Mouse (Mus musculus) ES-E14 (cell line): ENCODE data around the gene Aire.

Experiments used
- CHD2 ChIP-seq: IDR thresholded peaks from 2 replicates; pipeline ENCODE4 v1.6.1; 2014; ENCODE audit warnings: mild to moderate bottlenecking, low read depth, low read length, inconsistent platforms
- HCFC1 ChIP-seq: IDR thresholded peaks from 2 replicates; pipeline ENCODE4 v1.6.1; 2012; ENCODE audit warnings: low read length, inconsistent platforms, borderline replicate concordance; ENCODE audit not compliant: insufficient read depth
- MAFK ChIP-seq: IDR thresholded peaks from 2 replicates; pipeline ENCODE4 v1.6.1; 2014; ENCODE audit warnings: mild to moderate bottlenecking, low read depth, low read length, inconsistent platforms; ENCODE audit not compliant: insufficient read depth
- ZC3H11A ChIP-seq: IDR thresholded peaks from 2 replicates; pipeline ENCODE4 v1.6.1; 2012; ENCODE audit warnings: low read depth, mild to moderate bottlenecking, inconsistent platforms, low read length, borderline replicate concordance
- ZNF384 ChIP-seq: IDR thresholded peaks from 2 replicates; pipeline ENCODE4 v1.6.1; 2012; ENCODE audit warnings: low read depth, low read length, inconsistent platforms

- TF ChIP-seq CHD2: no peak
- TF ChIP-seq MAFK: no peak
- no peak for TF ChIP-seq HCFC1
- no peak for TF ChIP-seq ZC3H11A
- TF ChIP-seq ZNF384: no peak
Observed at GRCm38 (mm10) chr10:77985775-77986174, 57.6 kb downstream of the Aire start.
